Mouse (Mus musculus) C3H10T1/2 (cell line): ENCODE measurements around the gene Masp2. TPM values are rescaled to one million over a fixed set of nuclear protein-coding genes. Genes with fewer than 3 reads are reported as not detected.

Source experiments
- polyA plus RNA-seq, 2 experiments: library from polyadenylated mRNA; unstranded; fragments of >200 nt; fragmentation: generic; extraction: Trizol; gene quantifications; one replicate each; pipeline ENCODE4 v1.2.1; 2012; ENCODE audit warnings: missing spikeins in 2 of 2

Gene Masp2
- polyA plus RNA-seq = under 1 TPM; 0.02 to 0.47 TPM

DNA sequence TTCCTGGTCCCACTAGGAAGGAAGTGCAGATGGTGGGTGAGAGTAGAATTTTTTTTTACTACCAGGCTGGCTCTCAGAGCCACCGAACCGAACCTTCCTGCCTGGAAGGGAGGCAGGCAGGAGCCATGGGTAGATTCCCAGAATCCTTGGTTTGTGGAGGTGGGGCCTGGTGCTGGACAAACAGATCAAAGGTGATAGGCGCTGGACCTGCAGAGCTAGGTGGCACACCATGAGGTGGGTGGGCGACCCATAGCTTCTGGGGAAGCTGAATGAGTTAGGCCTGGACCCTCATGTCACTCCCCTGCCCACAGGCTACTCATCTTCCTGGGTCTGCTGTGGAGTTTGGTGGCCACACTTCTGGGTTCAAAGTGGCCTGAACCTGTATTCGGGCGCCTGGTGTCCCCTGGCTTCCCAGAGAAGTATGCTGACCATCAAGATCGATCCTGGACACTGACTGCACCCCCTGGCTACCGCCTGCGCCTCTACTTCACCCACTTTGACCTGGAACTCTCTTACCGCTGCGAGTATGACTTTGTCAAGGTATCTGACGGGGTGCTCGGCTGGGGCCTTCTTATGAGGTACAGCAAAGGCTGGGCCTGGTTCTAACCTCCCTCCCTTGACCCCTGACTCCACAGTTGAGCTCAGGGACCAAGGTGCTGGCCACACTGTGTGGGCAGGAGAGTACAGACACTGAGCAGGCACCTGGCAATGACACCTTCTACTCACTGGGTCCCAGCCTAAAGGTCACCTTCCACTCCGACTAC is at the start of gene Masp2:
TSS of gene Masp2 (plus strand) at position 198 of the 764 bp plus-strand sequence.

DNA sequence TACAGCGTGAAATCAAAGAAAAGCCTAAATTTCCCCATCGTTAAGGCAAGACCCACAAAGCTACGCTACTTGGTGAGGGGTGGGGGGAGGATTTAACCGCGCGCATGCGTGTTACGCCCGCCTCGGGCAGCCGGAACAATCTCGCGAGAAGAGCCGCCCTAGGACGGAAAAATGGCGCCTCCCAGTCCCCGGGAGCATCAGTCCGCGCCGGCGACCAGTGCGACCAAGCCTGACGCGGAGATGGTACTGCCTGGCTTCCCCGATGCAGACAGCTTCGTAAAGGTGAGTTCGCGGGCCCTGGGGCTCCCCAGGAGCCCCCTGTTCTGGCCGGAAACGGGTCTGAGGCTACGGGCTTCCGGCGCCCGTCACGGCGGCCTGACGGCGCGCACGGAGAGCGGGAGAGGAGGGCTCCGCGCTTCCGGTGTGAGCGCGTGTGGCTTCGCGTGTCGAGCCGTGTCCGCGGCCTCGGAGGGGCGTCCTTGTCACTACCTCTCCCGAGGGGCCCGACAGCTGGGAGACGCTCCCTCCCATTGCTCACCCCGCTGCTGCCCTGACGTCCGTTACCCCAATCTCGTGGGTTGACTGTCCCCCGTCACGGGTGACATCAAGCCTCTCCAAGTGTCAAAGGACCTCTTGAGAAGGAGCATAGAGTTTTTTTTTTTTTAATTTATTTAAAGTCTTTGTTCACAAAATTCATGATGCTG is 43.9 kb upstream of the Masp2 start, which contains the start of gene Exosc10:
TSS of gene Exosc10 (plus strand) at position 133 of the 704 bp plus-strand sequence.

DNA sequence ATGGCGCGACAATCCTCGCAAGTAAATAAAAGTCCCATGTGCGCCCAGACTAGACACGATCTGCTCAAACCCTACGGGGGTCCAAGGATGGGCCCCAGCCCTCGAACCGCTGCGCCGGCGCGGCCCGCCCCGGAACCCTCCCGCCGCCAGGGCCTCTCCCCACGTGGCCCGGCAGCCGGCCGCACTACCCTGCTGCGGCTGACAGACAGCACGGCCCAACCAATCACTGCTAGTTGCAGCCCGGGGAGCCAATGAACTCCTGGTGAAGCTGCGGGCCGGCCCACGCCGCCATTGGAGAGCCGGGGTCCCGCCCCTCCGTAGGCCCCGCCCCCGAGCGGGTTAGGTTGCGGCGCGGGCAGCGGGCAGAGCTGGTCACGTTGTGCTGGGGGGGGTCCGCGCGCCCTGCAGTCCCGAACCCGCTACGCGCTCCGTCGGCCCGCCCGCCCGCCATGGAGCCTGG is 11.2 kb upstream of the Masp2 start, which contains the start of gene Srm:
TSS of gene Srm (plus strand) at position 333 of the 460 bp plus-strand sequence.

DNA sequence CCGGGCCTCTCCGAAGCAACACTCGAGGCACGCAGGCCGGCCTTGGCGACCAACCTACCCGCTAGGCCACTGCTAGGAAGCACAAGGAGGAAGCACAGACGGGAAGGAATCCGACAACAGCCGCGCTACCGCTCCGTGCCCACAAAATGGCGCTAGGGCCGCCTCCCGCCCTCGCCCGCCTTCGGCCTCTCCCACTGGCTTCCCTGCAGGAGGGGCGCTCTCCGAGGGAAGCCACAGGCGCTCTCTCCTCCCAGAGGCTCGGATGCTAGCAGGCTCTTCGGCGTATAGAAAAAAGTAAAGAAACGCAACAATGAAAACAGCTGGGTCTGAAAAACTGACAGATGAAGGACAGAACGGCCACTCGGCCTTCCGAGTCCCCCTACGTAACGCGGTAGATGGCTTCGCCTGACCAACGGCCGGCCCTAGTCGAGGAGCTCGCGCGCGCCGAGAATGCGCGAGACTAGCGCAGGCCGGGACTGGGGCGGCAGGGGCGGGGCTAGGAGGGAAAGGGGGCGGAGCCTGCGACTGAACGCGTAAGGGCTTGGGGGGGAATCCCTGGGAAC is 24.4 kb downstream of the Masp2 start, which contains the start of gene Tardbp:
TSS of gene Tardbp (minus strand) at position 397 of the 563 bp plus-strand sequence.

DNA sequence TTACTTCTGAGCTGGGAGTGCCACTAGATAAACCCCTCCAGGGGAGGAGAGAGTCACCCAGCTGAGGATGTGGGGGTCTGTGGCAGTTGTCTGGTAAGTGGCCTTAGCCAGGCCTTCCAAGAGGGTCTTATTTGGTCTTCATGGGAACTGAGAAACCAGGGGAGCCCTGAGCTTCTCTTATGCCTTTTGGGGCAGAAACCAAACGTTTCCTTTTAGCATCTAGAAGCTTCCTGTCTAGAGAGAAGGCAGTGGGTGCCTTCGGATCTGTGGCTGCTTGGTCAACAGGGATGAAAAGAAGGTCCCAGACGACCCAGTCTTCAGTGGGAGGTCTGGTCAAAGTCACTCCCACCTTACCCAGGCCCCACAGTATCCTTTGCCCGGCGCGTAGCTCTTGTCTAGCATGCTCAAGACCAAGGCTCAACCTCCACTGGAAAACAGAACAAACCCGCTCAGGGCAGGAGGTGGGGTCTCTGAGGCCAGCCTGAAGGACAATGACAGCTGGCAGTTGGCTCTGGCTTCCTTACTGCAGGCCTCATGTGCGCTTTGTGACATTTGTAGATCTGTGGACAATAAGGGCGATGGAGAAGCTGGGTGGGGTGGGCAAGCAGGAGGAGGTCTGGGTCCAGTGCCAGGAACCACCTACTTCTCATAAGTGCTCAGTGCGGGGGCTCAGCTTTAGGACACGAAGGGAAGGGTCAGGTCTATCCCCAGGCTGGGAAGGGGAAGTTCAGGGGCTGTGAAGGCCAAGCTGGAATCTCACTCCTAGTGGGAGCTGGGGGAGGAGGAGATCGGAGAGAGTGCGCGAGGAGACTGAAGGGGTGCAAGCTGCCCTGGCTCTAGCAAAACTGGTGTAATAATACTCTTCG is 41.2 kb downstream of the Masp2 start, which contains the start of gene Gm572:
TSS of gene Gm572 (plus strand) at position 27 of the 866 bp plus-strand sequence.

Other genes with a start within 250 kb of the Masp2 start
- gene Ubiad1, start 157.8 kb upstream of the Masp2 start, polyA plus RNA-seq = 10 to 100 TPM in 1 of 2 experiments, 1 to 10 TPM in 1; 8.4 to 19.1 TPM
- 10 to 100 TPM in 1 of 2 experiments, 1 to 10 TPM in 1; 10.0 to 12.8 TPM for gene Mtor, start 153.9 kb upstream of the Masp2 start, polyA plus RNA-seq
- gene Angptl7, start 102.1 kb upstream of the Masp2 start, polyA plus RNA-seq = under 1 TPM in 1 of 2 experiments, not detected in 1; 0.92 TPM
- gene Exosc10, start 44.1 kb upstream of the Masp2 start, polyA plus RNA-seq = 10 to 100 TPM; 26.7 to 40.8 TPM
- 100 to 1,000 TPM in 1 of 2 experiments, 10 to 100 TPM in 1; 54.4 to 285 TPM for gene Srm, start 11.1 kb upstream of the Masp2 start, polyA plus RNA-seq
- gene Tardbp, start 24.5 kb downstream of the Masp2 start, polyA plus RNA-seq = 10 to 100 TPM; 20.5 to 87.5 TPM
- not detected for gene Gm572, start 40.8 kb downstream of the Masp2 start, polyA plus RNA-seq
- under 1 TPM; 0.08 to 0.27 TPM for gene Casz1, start 201.9 kb downstream of the Masp2 start, polyA plus RNA-seq